Mouse (Mus musculus) heart, embryonic 11.5 days (tissue): ENCODE results near the gene Gm20908. TPM values are rescaled to one million over a fixed set of nuclear protein-coding genes. Genes with fewer than 3 reads are reported as not detected.
"Not testable (repeated sequence)": the region's sequence is repeated elsewhere in the genome, so short reads cannot be mapped to it uniquely, and the experiment has no call there.

Experiments
- ATAC-seq: fragments of 200-750 bp; cut with Nextera tagmentation; replicated peaks from 2 replicates; pipeline ENCODE4 v1.8.0; 2017; ENCODE audit warnings: moderate library complexity; ENCODE audit not compliant: insufficient number of reproducible peaks, low FRiP score, low TSS enrichment
- H3K27ac ChIP-seq: fragments of 300-500 bp; sonication (generic); 2 replicates; pipeline ENCODE4 v1.5.1; 2014; ENCODE audit warnings: mild to moderate bottlenecking, low read depth, low read length
- H3K27me3 ChIP-seq: fragments of 300-500 bp; sonication (generic); 2 replicates; pipeline ENCODE4 v1.6.1; 2014; ENCODE audit warnings: mild to moderate bottlenecking, low read length, mixed read lengths; ENCODE audit not compliant: control insufficient read depth, insufficient read depth
- H3K36me3 ChIP-seq: fragments of 300-500 bp; sonication (generic); 2 replicates; pipeline ENCODE4 v1.6.1; 2014; ENCODE audit warnings: mild to moderate bottlenecking, low read length, moderate library complexity, mixed read lengths; ENCODE audit not compliant: control insufficient read depth, insufficient read depth
- H3K4me1 ChIP-seq: fragments of 300-500 bp; sonication (generic); 2 replicates; pipeline ENCODE4 v1.6.1; 2014; ENCODE audit warnings: low read length; ENCODE audit not compliant: control insufficient read depth, insufficient read depth
- H3K4me2 ChIP-seq: fragments of 300-500 bp; sonication (generic); 2 replicates; pipeline ENCODE4 v1.6.1; 2014; ENCODE audit warnings: mild to moderate bottlenecking, moderate library complexity
- H3K4me3 ChIP-seq: fragments of 300-500 bp; sonication (generic); 2 replicates; pipeline ENCODE4 v1.5.1; 2014; ENCODE audit warnings: low read depth, low read length
- H3K9ac ChIP-seq: fragments of 300-500 bp; sonication (generic); 2 replicates; pipeline ENCODE4 v1.6.1; 2014; ENCODE audit warnings: mild to moderate bottlenecking, low read depth, low read length, moderate library complexity
- H3K9me3 ChIP-seq: fragments of 300-500 bp; sonication (generic); replicated peaks from 2 replicates; pipeline ENCODE4 v1.6.1; 2016; ENCODE audit warnings: low read length; ENCODE audit not compliant: control insufficient read depth
- WGBS: fragments of 180-500 bp; shearing (Covaris S2); extraction: QIAGEN DNeasy Blood & Tissue Kit; methylation state at CpG from one replicate; pipeline ENCODE4 v1.1.7; 2014; ENCODE audit not compliant: insufficient replicate concordance; 5-methylcytosine and 5-hydroxymethylcytosine counted together
- polyA plus RNA-seq: library from polyadenylated mRNA; unstranded; fragments of >200 nt; fragmentation: Nextera tagmentation; extraction: Ambion mirVana; gene quantifications from 2 replicates; pipeline ENCODE4 v1.2.1, GENCODE M21; 2014

Gene Gm20908
- not detected in 2 replicates for polyA plus RNA-seq

GRCm38 (mm10) chrY:64472966-64473365, at the start of gene Gm20908:
TSS of gene Gm20908 (plus strand) at chrY:64473266.
- H3K27me3 ChIP-seq, H3K27ac ChIP-seq, H3K9me3 ChIP-seq, H3K9ac ChIP-seq, H3K4me2 ChIP-seq, H3K4me1 ChIP-seq, ATAC-seq, H3K4me3 ChIP-seq, H3K36me3 ChIP-seq: not testable (repeated sequence)
- no CpG with 5 or more reads among the region's 6 CpGs for WGBS
